Mouse (Mus musculus) retina, embryonic 14.5 days (tissue): ENCODE measurements at regions not wholly inside any gene's neighbourhood (a gene's known extent, or its start where the extent isn't known, plus 50 kb on each side); places are given as distances from the start of the nearest gene placed in this dataset.
"Not testable (repeated sequence)": the region's sequence is repeated elsewhere in the genome, so short reads cannot be mapped to it uniquely, and the experiment has no call there.

ENCODE experiments used
- DNase-seq: peaks from one replicate; pipeline ENCODE4 v3.0.0-alpha.2; 2015; ENCODE audit warnings: low spot score

- DNase-seq, result no peak
These were observed 193.6 kb upstream of the Six2 start for GRCm38 (mm10) chr17:85881636-85882170.

- no peak for DNase-seq
These were observed 193.0 kb upstream of the Six2 start for GRCm38 (mm10) chr17:85881046-85881445.

- DNase-seq, result no peak
These were observed 189.4 kb upstream of the Six2 start for GRCm38 (mm10) chr17:85877426-85877825.

GRCm38 (mm10) chr17:85876853-85877252, 188.8 kb upstream of the Six2 start:
- DNase-seq, result no peak

- peak; percentile 55 for DNase-seq
These were observed 185.9 kb upstream of the Six2 start for GRCm38 (mm10) chr17:85873853-85874586.

- DNase-seq, result no peak
These were observed 184.9 kb upstream of the Six2 start for GRCm38 (mm10) chr17:85872903-85873413.

- no peak for DNase-seq
These were observed 182.3 kb upstream of the Six2 start for GRCm38 (mm10) chr17:85870406-85870805.

- no peak for DNase-seq
These were observed 181.1 kb upstream of the Six2 start for GRCm38 (mm10) chr17:85869179-85869578.

GRCm38 (mm10) chr17:85867945-85868616, 180.0 kb upstream of the Six2 start:
- peak; percentile 64 for DNase-seq

- no peak for DNase-seq
These were observed 178.5 kb upstream of the Six2 start for GRCm38 (mm10) chr17:85866581-85866980.

GRCm38 (mm10) chr17:85865940-85866339, 177.9 kb upstream of the Six2 start:
- no peak for DNase-seq

GRCm38 (mm10) chr17:85861328-85861727, 173.3 kb upstream of the Six2 start:
- DNase-seq, result no peak

GRCm38 (mm10) chr17:85860797-85861196, 172.7 kb upstream of the Six2 start:
- DNase-seq, result no peak

GRCm38 (mm10) chr17:85859926-85860707, 172.0 kb upstream of the Six2 start:
- no peak for DNase-seq

- no peak for DNase-seq
These were observed 170.4 kb upstream of the Six2 start for GRCm38 (mm10) chr17:85858516-85858915.

GRCm38 (mm10) chr17:85857705-85858472, 169.8 kb upstream of the Six2 start:
- peak; percentile 83 for DNase-seq

- DNase-seq, result not testable (repeated sequence)
These were observed 168.8 kb upstream of the Six2 start for GRCm38 (mm10) chr17:85856894-85857293.

GRCm38 (mm10) chr17:85853156-85853555, 165.1 kb upstream of the Six2 start:
- DNase-seq, result no peak

GRCm38 (mm10) chr17:85848526-85848925, 160.5 kb upstream of the Six2 start:
- no peak for DNase-seq

- no peak for DNase-seq
These were observed 159.7 kb upstream of the Six2 start for GRCm38 (mm10) chr17:85847756-85848155.

- DNase-seq, result no peak
These were observed 157.0 kb upstream of the Six2 start for GRCm38 (mm10) chr17:85845059-85845458.

- no peak for DNase-seq
These were observed 156.4 kb upstream of the Six2 start for GRCm38 (mm10) chr17:85844486-85844885.
